Mouse (Mus musculus) lung, postnatal 0 days (tissue): ENCODE measurements around the gene Rps6ka3.

Experiments
- CTCF ChIP-seq: IDR thresholded peaks from 2 replicates; pipeline ENCODE4 v1.5.1; 2016; ENCODE audit warnings: antibody characterized with exemption, mild to moderate bottlenecking
- EP300 ChIP-seq: IDR thresholded peaks from 2 replicates; pipeline ENCODE4 v1.6.1; 2016; ENCODE audit warnings: antibody characterized with exemption, mild to moderate bottlenecking, control low read depth

GRCm38 (mm10) chrX:159302349-159303311, 92.5 kb downstream of the Rps6ka3 start:
- TF ChIP-seq CTCF = no peak
- TF ChIP-seq EP300 = no peak
